Mouse (Mus musculus) right cerebral cortex, adult 18-20 months (tissue): ENCODE measurements at regions not wholly inside any gene's neighbourhood (a gene's known extent, or its start where the extent isn't known, plus 50 kb on each side); places are given as distances from the start of the nearest gene placed in this dataset.

Source experiments
- DNase-seq: peaks from one replicate; pipeline ENCODE4 v3.0.0; 2022; ENCODE audit warnings: mixed read lengths

GRCm38 (mm10) chr4:38072663-38073062 lies 1121.1 kb upstream of the Lingo2 start:
- no peak for DNase-seq

- peak; percentile 5 for DNase-seq
Measured at GRCm38 (mm10) chr4:38031371-38031770, 1079.8 kb upstream of the Lingo2 start.
